Mouse (Mus musculus): ENCODE data around the gene Ccdc33. TPM values are rescaled to one million over a fixed set of nuclear protein-coding genes. Genes with fewer than 3 reads are reported as not detected.

The Ccdc33 gene
- total and polyA plus RNA-seq, 2 experiments from 2014 or later = 0.27 to 1.4 TPM

GRCm38 (mm10) chr9:58066731-58067095, 51.9 kb downstream of the Ccdc33 start:
- Histone ChIP-seq H3K36me3 (ENCODE audit: insufficient read depth, low read length) (no peaks in the 10 kb centered on the region), H3K4me2 (ENCODE audit: low read depth, low read length, poor library complexity, severe bottlenecking) (no peak overlapping the region), H3K27ac (ENCODE audit: low read depth, low read length) (0 out of 2 replicates have a peak overlapping the region, but pooled peaks have one; percentile 12), H3K4me3 (ENCODE audit: low read depth, low read length) (no peak overlapping the region), H3K9ac (replicated peaks; ENCODE audit: low read length, poor library complexity, severe bottlenecking) (no peak overlapping the region), H3K27me3 (ENCODE audit: insufficient read depth, low read length) (no peaks in the 10 kb centered on the region), H3K4me1 (ENCODE audit: insufficient read depth, low read length) (peaks cover 20% of the 10 kb centered on the region), H3K9me3 (ENCODE audit: low read length) (no peaks in the 10 kb centered on the region)
- no peak for DNase-seq (ENCODE audit: low spot score)
- no peak for ATAC-seq (ENCODE audit: low FRiP score)
- 68% methylated on average over 6 of the region's 6 CpGs for WGBS
- TF ChIP-seq CTCF (IDR thresholded peaks at IDR 0.05) = no peak

GRCm38 (mm10) chr9:58065977-58066730, 52.5 kb downstream of the Ccdc33 start:
- Histone ChIP-seq H3K4me3 (ENCODE audit: low read depth, low read length) (no peak overlapping the region), H3K4me1 (ENCODE audit: insufficient read depth, low read length) (peaks cover 23% of the 10 kb centered on the region), H3K9me3 (ENCODE audit: low read length) (no peaks in the 10 kb centered on the region), H3K36me3 (ENCODE audit: insufficient read depth, low read length) (no peaks in the 10 kb centered on the region), H3K4me2 (ENCODE audit: low read depth, low read length, poor library complexity, severe bottlenecking) (no peak overlapping the region), H3K27me3 (ENCODE audit: insufficient read depth, low read length) (0 out of 2 replicates have a peak, but pooled peaks cover 2% of the 10 kb centered on the region), H3K27ac (ENCODE audit: low read depth, low read length) (peak overlapping the region; percentile 58), H3K9ac (replicated peaks; ENCODE audit: low read length, poor library complexity, severe bottlenecking) (no peak overlapping the region)
- DNase-seq (ENCODE audit: low spot score) = peak; percentile 74
- ATAC-seq (ENCODE audit: low FRiP score) = no peak
- peak; percentile 70 for TF ChIP-seq CTCF (IDR thresholded peaks at IDR 0.05)
- WGBS = 73% methylated on average over 6 of the region's 6 CpGs

DNA sequence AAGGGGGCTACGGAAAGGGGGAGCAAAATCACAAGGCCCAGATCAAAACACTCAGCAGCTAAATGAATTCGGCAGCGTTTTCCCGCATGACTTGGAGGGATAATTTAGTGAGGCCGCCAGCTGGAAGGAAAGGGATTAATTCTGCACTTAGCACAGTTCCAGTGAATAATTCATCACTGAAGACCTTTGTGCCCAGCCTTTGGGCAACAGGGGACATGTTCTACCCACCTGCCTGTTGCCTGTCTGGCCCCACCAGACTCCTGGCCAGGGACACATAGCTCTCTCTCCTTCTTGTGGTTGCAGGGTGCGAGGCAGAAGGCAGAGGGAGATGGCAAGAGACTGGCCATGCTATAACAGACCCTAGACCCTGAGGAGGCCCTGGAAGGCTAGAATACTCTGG, 53.1 kb downstream of the Ccdc33 start:
- Histone ChIP-seq H3K4me3 (ENCODE audit: low read depth, low read length) (no peak overlapping the region), H3K4me2 (ENCODE audit: low read depth, low read length, poor library complexity, severe bottlenecking) (no peak overlapping the region), H3K9me3 (ENCODE audit: low read length) (no peaks in the 10 kb centered on the region), H3K36me3 (ENCODE audit: insufficient read depth, low read length) (no peaks in the 10 kb centered on the region), H3K27ac (ENCODE audit: low read depth, low read length) (peak overlapping the region; percentile 58), H3K27me3 (ENCODE audit: insufficient read depth, low read length) (0 out of 2 replicates have a peak, but pooled peaks cover 3% of the 10 kb centered on the region), H3K9ac (replicated peaks; ENCODE audit: low read length, poor library complexity, severe bottlenecking) (no peak overlapping the region), H3K4me1 (ENCODE audit: insufficient read depth, low read length) (peaks cover 25% of the 10 kb centered on the region)
- no peak for ATAC-seq (ENCODE audit: low FRiP score)
- TF ChIP-seq CTCF (IDR thresholded peaks at IDR 0.05) = no peak
- peak; percentile 65 for DNase-seq (ENCODE audit: low spot score)
- WGBS = 22% methylated on average over 6 of the region's 6 CpGs

DNA sequence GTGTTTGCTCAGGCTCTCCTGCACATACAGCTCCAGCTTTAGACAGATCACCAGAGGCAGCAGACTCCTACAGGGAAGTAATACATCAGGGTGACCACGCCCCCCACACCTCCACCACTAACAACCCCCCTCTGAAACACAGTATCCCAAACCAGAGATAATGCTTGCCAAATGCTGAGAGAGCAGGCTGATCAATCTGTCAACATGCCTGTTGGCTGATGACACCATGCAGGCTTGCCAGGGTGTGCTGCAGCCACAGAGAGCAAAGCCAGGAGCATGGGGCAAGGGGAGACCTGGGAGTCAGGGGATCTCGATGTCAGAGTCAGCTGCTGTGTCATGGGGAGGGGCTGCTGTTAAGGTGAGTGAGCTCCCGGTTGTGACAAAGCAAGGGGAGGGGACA, 55.1 kb downstream of the Ccdc33 start, which contains the start of gene Stra6:
Gene Stra6, plus strand, starts transcription at position 258 of the 400 bp plus-strand sequence.
- 37% methylated on average over 3 of the region's 3 CpGs for WGBS
- TF ChIP-seq CTCF (IDR thresholded peaks at IDR 0.05) = no peak
- Histone ChIP-seq H3K36me3 (ENCODE audit: insufficient read depth, low read length) (no peaks in the 10 kb centered on the region), H3K4me1 (ENCODE audit: insufficient read depth, low read length) (peaks cover 25% of the 10 kb centered on the region), H3K9ac (replicated peaks; ENCODE audit: low read length, poor library complexity, severe bottlenecking) (no peak within 1 kb of the TSS), H3K4me2 (ENCODE audit: low read depth, low read length, poor library complexity, severe bottlenecking) (no peak within 1 kb of the TSS), H3K27me3 (ENCODE audit: insufficient read depth, low read length) (0 out of 2 replicates have a peak, but pooled peaks cover 3% of the 10 kb centered on the region), H3K9me3 (ENCODE audit: low read length) (no peaks in the 10 kb centered on the region), H3K4me3 (ENCODE audit: low read depth, low read length) (no peak within 1 kb of the TSS), H3K27ac (ENCODE audit: low read depth, low read length) (no peak within 1 kb of the TSS)
- no peak for DNase-seq (ENCODE audit: low spot score)
- ATAC-seq (ENCODE audit: low FRiP score) = no peak

DNA sequence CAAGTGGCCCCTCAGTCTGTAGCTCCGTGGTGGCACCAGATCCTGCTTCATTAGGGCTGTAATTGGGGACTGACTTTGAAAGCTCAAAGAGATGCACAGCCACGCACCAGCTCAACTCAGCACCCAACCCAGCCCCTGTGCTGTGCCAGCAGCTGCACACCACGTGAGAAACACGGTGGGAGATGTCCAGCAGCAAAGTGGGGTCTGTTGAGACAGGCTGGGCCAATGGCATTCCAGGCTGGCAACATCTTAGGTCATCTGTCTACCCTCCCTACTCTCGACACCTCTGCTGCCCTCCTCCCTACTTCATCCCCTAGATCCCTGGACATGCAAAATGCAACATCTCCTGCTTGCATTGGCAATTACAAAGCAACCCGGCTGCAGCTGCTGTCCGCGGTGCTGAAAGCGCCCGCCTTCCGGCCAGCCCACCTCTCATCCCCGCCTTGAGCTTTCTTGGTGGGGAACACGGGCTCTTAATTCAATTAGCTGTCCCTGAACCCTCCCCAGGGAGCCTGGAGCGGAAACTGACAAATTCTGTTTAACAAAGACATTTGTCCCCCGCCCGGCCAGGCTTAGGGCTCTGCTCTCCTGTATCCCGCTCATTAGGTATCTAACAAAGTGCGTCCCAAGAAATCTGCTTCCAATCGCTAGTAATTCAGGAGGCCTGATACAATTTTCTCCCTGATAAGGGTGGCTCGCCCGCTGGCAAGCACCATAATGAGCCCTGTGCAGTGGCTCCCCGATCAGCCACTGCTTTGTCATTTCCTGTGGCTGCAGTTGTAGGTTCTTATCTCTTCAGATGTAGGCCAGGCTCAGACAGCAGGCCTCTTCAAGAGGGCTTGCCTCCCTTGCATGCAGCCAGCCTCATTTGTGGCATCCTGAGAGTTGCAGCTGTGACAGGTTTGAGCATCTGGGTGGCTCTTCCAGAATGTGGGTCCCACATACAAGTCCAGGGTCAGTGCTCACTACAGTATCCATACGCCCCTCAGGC, 57.7 kb downstream of the Ccdc33 start:
- Histone ChIP-seq H3K4me3 (ENCODE audit: low read depth, low read length) (no peak overlapping the region), H3K9ac (replicated peaks; ENCODE audit: low read length, poor library complexity, severe bottlenecking) (0 out of 2 replicates have a peak overlapping the region, but pooled peaks have one; percentile 10), H3K27ac (ENCODE audit: low read depth, low read length) (peak overlapping the region; percentile 43; the same call in 1 of the 2 replicates), H3K9me3 (ENCODE audit: low read length) (no peaks in the 10 kb centered on the region), H3K4me2 (ENCODE audit: low read depth, low read length, poor library complexity, severe bottlenecking) (no peak overlapping the region), H3K27me3 (ENCODE audit: insufficient read depth, low read length) (0 out of 2 replicates have a peak, but pooled peaks cover 3% of the 10 kb centered on the region), H3K4me1 (ENCODE audit: insufficient read depth, low read length) (peaks cover 15% of the 10 kb centered on the region; the same call in 1 of the 2 replicates), H3K36me3 (ENCODE audit: insufficient read depth, low read length) (no peaks in the 10 kb centered on the region)
- DNase-seq (ENCODE audit: low spot score) (peak; percentile 58), ATAC-seq (ENCODE audit: low FRiP score) (0 out of 2 replicates have a peak, but pooled peaks have one; percentile 21)
- WGBS = 11% methylated on average over 23 of the region's 23 CpGs
- no peak for TF ChIP-seq CTCF (IDR thresholded peaks at IDR 0.05)
